Mouse (Mus musculus) ES-E14 (cell line): ENCODE data around the gene Tm2d3.

ENCODE experiments used
- MAFK ChIP-seq: IDR thresholded peaks from 2 replicates; pipeline ENCODE4 v1.6.1; 2014; ENCODE audit warnings: mild to moderate bottlenecking, low read depth, low read length, inconsistent platforms; ENCODE audit not compliant: insufficient read depth
- ZC3H11A ChIP-seq: IDR thresholded peaks from 2 replicates; pipeline ENCODE4 v1.6.1; 2012; ENCODE audit warnings: low read depth, mild to moderate bottlenecking, inconsistent platforms, low read length, borderline replicate concordance

- TF ChIP-seq MAFK = no peak
- TF ChIP-seq ZC3H11A = no peak
Measured at GRCm38 (mm10) chr7:65678900-65679595, 11.9 kb upstream of the Tm2d3 start.
